Mouse (Mus musculus) neural tube, postnatal 0 days (tissue): Measurements from ENCODE around the gene Casp8. TPM values are rescaled to one million over a fixed set of nuclear protein-coding genes. Genes with fewer than 3 reads are reported as not detected.

Source experiments
- polyA plus RNA-seq: library from polyadenylated mRNA; unstranded; fragments of >200 nt; fragmentation: Nextera tagmentation; extraction: Ambion mirVana; gene quantifications from 2 replicates; pipeline ENCODE4 v1.2.1, GENCODE M21; 2015

The Casp8 gene
- polyA plus RNA-seq, result 4.8 and 5.1 TPM in 2 replicates

GRCm38 (mm10) chr1:58795291-58796058, at the start of gene Casp8:
Casp8 (plus strand) TSS chr1:58795374.

Other genes with a start within 250 kb of the Casp8 start
- gene Fam126b, start 209.1 kb upstream of the Casp8 start, polyA plus RNA-seq, result 11.3 and 13.3 TPM in 2 replicates
- gene Ndufb3, start 209.0 kb upstream of the Casp8 start, polyA plus RNA-seq, result 245 and 262 TPM in 2 replicates
- not detected in 2 replicates for gene Als2cr12, start 99.4 kb upstream of the Casp8 start, polyA plus RNA-seq
- gene Cflar, start 83.9 kb upstream of the Casp8 start, polyA plus RNA-seq, result 22.7 and 23.5 TPM in 2 replicates
- gene Trak2, start 178.1 kb downstream of the Casp8 start, polyA plus RNA-seq, result 13.3 and 13.5 TPM in 2 replicates
- gene Stradb, start 178.1 kb downstream of the Casp8 start, polyA plus RNA-seq, result 86.9 and 92.6 TPM in 2 replicates